Mouse (Mus musculus): ENCODE data around the gene Gaa.

GRCm38 (mm10) chr11:119258216-119258571, 9.5 kb upstream of the Gaa start:
- TF ChIP-seq POLR2A (IDR thresholded peaks at IDR 0.05; ENCODE audit: control insufficient read depth, extremely low read depth, insufficient read depth, low read length, poor library complexity), result no peak
- TF ChIP-seq CTCF (IDR thresholded peaks at IDR 0.05; ENCODE audit: borderline replicate concordance, control insufficient read depth, extremely low read depth, insufficient read depth, low read length, poor library complexity), result no peak
